Mouse (Mus musculus) midbrain, embryonic 10.5 days (tissue): ENCODE measurements around the gene Sh2d7. TPM values are rescaled to one million over a fixed set of nuclear protein-coding genes. Genes with fewer than 3 reads are reported as not detected.
"Not testable (repeated sequence)": the region's sequence is repeated elsewhere in the genome, so short reads cannot be mapped to it uniquely, and the experiment has no call there.

Source experiments
- DNase-seq: peaks from one replicate; pipeline ENCODE4 v3.0.0-alpha.2; 2017; ENCODE audit warnings: low spot score
- H3K27ac ChIP-seq: fragments of 300-500 bp; sonication (generic); replicated peaks from 2 replicates; pipeline ENCODE4 v1.5.1; 2016; ENCODE audit warnings: mild to moderate bottlenecking
- H3K27me3 ChIP-seq: fragments of 300-500 bp; sonication (generic); 2 replicates; pipeline ENCODE4 v1.6.1; 2016; ENCODE audit warnings: low read depth, mild to moderate bottlenecking; ENCODE audit not compliant: poor library complexity, severe bottlenecking
- H3K36me3 ChIP-seq: fragments of 300-500 bp; sonication (generic); 2 replicates; pipeline ENCODE4 v1.6.1; 2016; ENCODE audit warnings: mild to moderate bottlenecking, moderate library complexity
- H3K4me1 ChIP-seq: fragments of 300-500 bp; sonication (generic); 2 replicates; pipeline ENCODE4 v1.6.1; 2016
- H3K4me3 ChIP-seq: fragments of 300-500 bp; sonication (generic); 2 replicates; pipeline ENCODE4 v1.5.1; 2016; ENCODE audit warnings: mild to moderate bottlenecking, moderate library complexity
- H3K9me3 ChIP-seq: fragments of 300-500 bp; sonication (generic); replicated peaks from 2 replicates; pipeline ENCODE4 v1.6.1; 2016; ENCODE audit warnings: mild to moderate bottlenecking
- WGBS: fragments of 180-500 bp; shearing (Covaris S2); methylation state at CpG from one replicate; pipeline ENCODE4 v1.1.7; 2016; 5-methylcytosine and 5-hydroxymethylcytosine counted together
- polyA plus RNA-seq: library from polyadenylated mRNA; unstranded; fragments of >200 nt; fragmentation: Nextera tagmentation; extraction: Ambion mirVana; gene quantifications from 2 replicates; pipeline ENCODE4 v1.2.1, GENCODE M21; 2016

Sh2d7 gene
- polyA plus RNA-seq, 1 experiment from 2014 or later: not detected

DNA sequence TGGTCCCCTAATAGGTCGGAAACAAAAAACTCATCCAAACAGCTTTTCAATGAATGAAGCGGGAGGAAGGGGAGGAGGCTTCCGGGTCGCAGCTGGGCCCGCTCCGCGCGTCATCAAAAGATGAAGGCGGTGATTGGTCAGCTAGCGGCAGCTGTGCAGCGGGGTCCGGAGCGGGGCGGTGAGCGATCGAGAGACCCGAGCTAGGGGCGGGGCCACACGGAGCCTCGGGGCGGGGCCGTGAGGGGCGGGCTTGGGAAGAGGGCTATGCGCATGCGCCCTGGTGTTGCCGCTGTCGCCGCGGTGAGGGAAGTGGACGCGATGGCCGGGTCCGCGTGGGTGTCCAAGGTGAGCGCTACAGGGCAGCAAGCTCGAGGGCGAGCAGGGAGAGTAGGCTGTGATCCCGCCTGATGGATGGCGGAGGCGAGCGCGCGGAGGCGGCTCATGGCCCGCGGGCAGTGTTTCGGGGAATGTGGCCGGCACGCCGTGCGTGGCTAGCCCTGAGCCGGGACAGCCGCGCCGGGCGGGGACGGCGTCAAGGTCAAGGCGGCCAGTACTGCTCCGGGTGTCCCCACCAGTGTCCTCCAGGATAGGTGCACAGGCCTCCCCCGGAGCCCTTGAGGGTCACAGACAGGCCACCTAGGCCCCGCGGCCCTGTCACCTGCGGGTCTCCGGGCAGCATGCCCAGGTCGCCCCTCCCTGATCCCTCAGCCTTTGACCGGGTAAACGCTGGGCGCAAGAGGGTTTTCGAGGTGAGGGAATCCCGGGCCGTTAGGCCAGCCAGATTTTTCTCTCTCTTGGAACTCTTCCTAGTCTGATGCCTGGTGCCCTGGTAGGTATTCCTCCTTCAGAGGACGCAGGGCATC lies 47.6 kb downstream of the Sh2d7 start, which contains the start of gene Idh3a:
Gene Idh3a, plus strand, starts transcription at position 136 of the 863 bp plus-strand sequence.
- H3K9me3 ChIP-seq: no peaks in the 10 kb centered on the region
- peaks cover 20% of the 10 kb centered on the region for H3K4me1 ChIP-seq
- H3K27ac ChIP-seq: peak within 1 kb of the TSS; percentile 89
- peak within 1 kb of the TSS; percentile 89 for H3K4me3 ChIP-seq
- under 1% methylated on average over 73 of the region's 73 CpGs for WGBS
- DNase-seq: peak; percentile 99
- peaks cover 23% of the 10 kb centered on the region for H3K36me3 ChIP-seq
- no peaks in the 10 kb centered on the region for H3K27me3 ChIP-seq

DNA sequence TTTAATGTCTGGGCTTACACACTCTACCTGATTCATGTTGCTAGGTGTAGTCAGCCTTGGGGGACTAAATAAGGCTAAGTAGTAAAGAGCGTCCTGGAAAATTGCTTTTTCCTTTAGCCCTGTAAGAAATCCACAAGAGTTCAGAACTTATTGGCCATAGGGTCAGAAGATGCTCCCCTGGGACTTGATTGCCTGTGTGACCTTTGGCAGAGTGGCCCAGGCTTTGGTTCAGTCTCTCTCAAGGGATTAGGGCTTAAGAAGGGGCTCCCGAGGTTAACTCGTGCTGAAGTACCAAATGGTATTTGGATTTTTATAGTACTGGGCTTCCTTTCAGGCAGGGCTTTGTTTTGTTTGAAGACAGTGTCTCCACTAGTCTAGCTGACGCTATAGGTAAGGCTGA lies 49.1 kb downstream of the Sh2d7 start:
- no peaks in the 10 kb centered on the region for H3K27me3 ChIP-seq
- no peak overlapping the region for H3K27ac ChIP-seq
- peaks cover 20% of the 10 kb centered on the region for H3K4me1 ChIP-seq
- H3K9me3 ChIP-seq: no peaks in the 10 kb centered on the region
- no peak for DNase-seq
- peaks cover 37% of the 10 kb centered on the region for H3K36me3 ChIP-seq
- peak overlapping the region; percentile 89 for H3K4me3 ChIP-seq
- WGBS: 56% methylated on average over 4 of the region's 4 CpGs

GRCm38 (mm10) chr9:54593652-54594051 lies 54.9 kb downstream of the Sh2d7 start:
- WGBS: 73% methylated on average over 4 of the region's 4 CpGs
- H3K27ac ChIP-seq, DNase-seq, H3K4me3 ChIP-seq, H3K27me3 ChIP-seq, H3K9me3 ChIP-seq, H3K4me1 ChIP-seq: not testable (repeated sequence)
- peaks cover 94% of the 10 kb centered on the region for H3K36me3 ChIP-seq

Other genes starting within 250 kb of the Sh2d7 start
- gene Dmxl2, start 37.4 kb upstream of the Sh2d7 start, polyA plus RNA-seq: 8.6 and 9.0 TPM in 2 replicates
- 9.9 and 12.7 TPM in 2 replicates for gene Cib2, start 21.2 kb downstream of the Sh2d7 start, polyA plus RNA-seq
- gene Idh3a, start 47.4 kb downstream of the Sh2d7 start, polyA plus RNA-seq: 113 and 124 TPM in 2 replicates
- 7.4 and 12.9 TPM in 2 replicates for gene Acsbg1, start 122.9 kb downstream of the Sh2d7 start, polyA plus RNA-seq
- gene Dnaja4, start 159.9 kb downstream of the Sh2d7 start, polyA plus RNA-seq: 3.1 and 3.2 TPM in 2 replicates
- 168 and 188 TPM in 2 replicates for gene Wdr61, start 195.5 kb downstream of the Sh2d7 start, polyA plus RNA-seq
- 1,146 and 1,287 TPM in 2 replicates for gene Crabp1, start 225.8 kb downstream of the Sh2d7 start, polyA plus RNA-seq